Mouse (Mus musculus) ES-E14 (cell line): ENCODE measurements at regions not wholly inside any gene's neighbourhood (a gene's known extent, or its start where the extent isn't known, plus 50 kb on each side); places are given as distances from the start of the nearest gene placed in this dataset.

Experiments used
- CHD2 ChIP-seq: IDR thresholded peaks from 2 replicates; pipeline ENCODE4 v1.6.1; 2014; ENCODE audit warnings: mild to moderate bottlenecking, low read depth, low read length, inconsistent platforms
- HCFC1 ChIP-seq: IDR thresholded peaks from 2 replicates; pipeline ENCODE4 v1.6.1; 2012; ENCODE audit warnings: low read length, inconsistent platforms, borderline replicate concordance; ENCODE audit not compliant: insufficient read depth
- MAFK ChIP-seq: IDR thresholded peaks from 2 replicates; pipeline ENCODE4 v1.6.1; 2014; ENCODE audit warnings: mild to moderate bottlenecking, low read depth, low read length, inconsistent platforms; ENCODE audit not compliant: insufficient read depth
- ZC3H11A ChIP-seq: IDR thresholded peaks from 2 replicates; pipeline ENCODE4 v1.6.1; 2012; ENCODE audit warnings: low read depth, mild to moderate bottlenecking, inconsistent platforms, low read length, borderline replicate concordance
- ZNF384 ChIP-seq: IDR thresholded peaks from 2 replicates; pipeline ENCODE4 v1.6.1; 2012; ENCODE audit warnings: low read depth, low read length, inconsistent platforms

DNA sequence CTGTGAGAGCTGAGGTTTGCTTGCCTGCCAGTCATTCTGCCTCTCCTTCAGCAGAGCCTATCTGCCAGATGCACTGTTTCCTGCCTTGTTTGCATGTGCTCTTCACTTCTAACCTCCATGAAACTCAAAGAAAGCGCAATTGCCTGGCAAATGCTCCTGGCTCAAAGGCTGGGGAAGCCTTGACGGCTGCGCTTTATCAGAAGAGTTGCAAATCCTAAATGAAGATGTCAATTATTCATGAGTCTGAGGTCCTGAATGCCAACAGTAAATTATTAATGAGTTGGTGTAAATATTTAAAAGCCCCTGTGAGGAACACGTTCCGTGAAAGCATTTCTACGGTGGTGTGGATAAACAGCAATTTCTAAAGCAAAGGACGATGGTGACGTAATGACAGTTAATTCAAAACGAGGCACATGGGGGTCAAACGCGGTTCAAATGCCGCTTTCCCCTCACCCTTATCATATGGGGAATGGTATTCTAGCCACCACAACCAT lies 377.4 kb downstream of the Ice1 start:
- TF ChIP-seq HCFC1: no peak
- TF ChIP-seq ZNF384: no peak
- no peak for TF ChIP-seq MAFK
- no peak for TF ChIP-seq ZC3H11A
- TF ChIP-seq CHD2: no peak
